20 mouse cellular contexts compared by ENCODE assay signal in genomic region chr1:160986881-160987635, GRCm38 (mm10). TPM values are rescaled to one million over a fixed set of nuclear protein-coding genes. Genes with fewer than 3 reads are reported as not detected.
DNase-seq lines count a peak whose midpoint lies in the region; ATAC-seq and TF ChIP-seq lines count a peak whose summit lies in the region.
"Had no signal": no experiment of that assay in that cellular context is flagged by ENCODE, and none has a peak within 500 bp of the region (broad histone marks: within the 10 kb centered on the region; RNA-seq: fewer than 3 reads in every experiment).

No protein-coding gene starts in this region.

- no peak overlapping the region for H3K27ac ChIP-seq in kidney, embryonic 16.5 days (ENCODE audit: low read length)
- H3K27ac ChIP-seq in liver, adult 2 months (replicated peaks; ENCODE audit: insufficient read depth, low read depth, low read length) = peak overlapping the region; percentile 98
- H3K27ac ChIP-seq in liver, embryonic 16.5 days (ENCODE audit: low read length) = peak overlapping the region; percentile 68
- H3K27ac ChIP-seq: hindbrain, postnatal 0 days; midbrain, embryonic 12.5 days; stomach, postnatal 0 days had no signal

- H3K9me3 ChIP-seq in kidney, embryonic 16.5 days (ENCODE audit: low read length) = no peaks in the 10 kb centered on the region
- no peaks in the 10 kb centered on the region for H3K9me3 ChIP-seq in liver, embryonic 16.5 days (replicated peaks; ENCODE audit: control insufficient read depth, low read length)
- H3K9me3 ChIP-seq: midbrain, embryonic 12.5 days had no signal

- peaks cover 15% of the 10 kb centered on the region for H3K79me2 ChIP-seq in liver, adult 2 months (ENCODE audit: control insufficient read depth, insufficient read depth, low read length)

- intact Hi-C loops in heart, postnatal 10 days (cut with DNase I) = loop anchor here (5.0 kb wide), 1 partner anchor 190 kb away; no protein-coding TSS in a partner anchor

- peak; percentile 17 to 37 for DNase-seq in kidney, adult 8-10 months
- DNase-seq in liver, adult 2 months (ENCODE audit: extremely low read depth, low read depth, low spot score) = peak; percentile 96
- DNase-seq in heart, postnatal 10 days = no peak
- no peak for DNase-seq in heart, adult 18-20 months
- DNase-seq: adrenal gland, postnatal 14 days; cerebellum, adult 8-10 months; cerebellum, postnatal 36 days; forebrain, postnatal 0 days; gastrocnemius, postnatal 36 days; lung, adult 2 months; lung, postnatal 14 days; thymus, adult 2 months; thymus, postnatal 4 days had no signal

- no peaks in the 10 kb centered on the region for H3K4me1 ChIP-seq in kidney, embryonic 16.5 days (ENCODE audit: insufficient read depth, low read length)
- peaks cover 37% of the 10 kb centered on the region for H3K4me1 ChIP-seq in liver, adult 2 months (ENCODE audit: control insufficient read depth, insufficient read depth, low read length)
- peaks cover 2% of the 10 kb centered on the region for H3K4me1 ChIP-seq in liver, embryonic 16.5 days (ENCODE audit: control insufficient read depth, low read depth, low read length)
- H3K4me1 ChIP-seq: midbrain, embryonic 12.5 days had no signal

- 70% methylated on average over 17 of the region's 17 CpGs for WGBS in kidney, embryonic 16.5 days
- WGBS in liver, adult 2 months = 23% methylated on average over 17 of the region's 17 CpGs
- WGBS in liver, embryonic 16.5 days (ENCODE audit: insufficient replicate concordance) = 67% methylated on average over 17 of the region's 17 CpGs

- 0 out of 2 replicates have a peak, but pooled peaks have one; percentile 22 for TF ChIP-seq POLR2A in liver, adult 2 months (IDR thresholded peaks at IDR 0.05; ENCODE audit: extremely low read depth, insufficient read depth, low read length)

- ATAC-seq in kidney, embryonic 16.5 days (ENCODE audit: low FRiP score, low TSS enrichment) = no peak
- ATAC-seq in erythroblast, adult 5-6 weeks (replicated peaks; ENCODE audit: low FRiP score, poor library complexity, severe bottlenecking) = 0 out of 2 replicates have a peak, but pooled peaks have one; percentile 34
- ATAC-seq in liver, embryonic 16.5 days (ENCODE audit: low read depth) = peak; percentile 87
- ATAC-seq: forebrain, postnatal 0 days; hindbrain, postnatal 0 days; intestine, embryonic 16.5 days had no signal

- H3K27me3 ChIP-seq in kidney, embryonic 16.5 days (ENCODE audit: insufficient read depth, low read length) = no peaks in the 10 kb centered on the region
- H3K27me3 ChIP-seq in liver, adult 2 months (ENCODE audit: control insufficient read depth, insufficient read depth, low read length) = no peaks in the 10 kb centered on the region
- H3K27me3 ChIP-seq in liver, embryonic 16.5 days (ENCODE audit: control insufficient read depth, insufficient read depth, low read depth, low read length) = no peaks in the 10 kb centered on the region
- H3K27me3 ChIP-seq: midbrain, embryonic 12.5 days had no signal

- no peak overlapping the region for H3K4me3 ChIP-seq in kidney, embryonic 16.5 days (ENCODE audit: low read length)
- peak overlapping the region; percentile 64 for H3K4me3 ChIP-seq in liver, adult 2 months (ENCODE audit: insufficient read depth, low read depth, low read length)
- H3K4me3 ChIP-seq in liver, embryonic 16.5 days (ENCODE audit: low read depth, low read length) = peak overlapping the region; percentile 49
- H3K4me3 ChIP-seq: midbrain, embryonic 12.5 days had no signal

- H3K36me3 ChIP-seq in kidney, embryonic 16.5 days (ENCODE audit: insufficient read depth, low read length) = no peaks in the 10 kb centered on the region
- peaks cover 18% of the 10 kb centered on the region for H3K36me3 ChIP-seq in liver, adult 2 months (ENCODE audit: control insufficient read depth, insufficient read depth, low read length)
- no peaks in the 10 kb centered on the region for H3K36me3 ChIP-seq in liver, embryonic 16.5 days (ENCODE audit: control insufficient read depth, insufficient read depth)
- H3K36me3 ChIP-seq: midbrain, embryonic 12.5 days had no signal

- no peak overlapping the region for H3K9ac ChIP-seq in kidney, embryonic 16.5 days (replicated peaks; ENCODE audit: low read length)
- peak overlapping the region; percentile 90 for H3K9ac ChIP-seq in liver, adult 2 months (ENCODE audit: low read depth, low read length)
- H3K9ac ChIP-seq in liver, embryonic 16.5 days (ENCODE audit: low read depth, low read length) = peak overlapping the region; percentile 16; the same call in 1 of the 2 replicates
- H3K9ac ChIP-seq: forebrain, postnatal 0 days; midbrain, embryonic 12.5 days had no signal

- TF ChIP-seq CTCF in liver, adult 2 months (IDR thresholded peaks at IDR 0.05; ENCODE audit: low read depth, low read length) = no peak

- H3K4me2 ChIP-seq in kidney, embryonic 16.5 days (replicated peaks; ENCODE audit: low read depth, low read length) = no peak overlapping the region
- H3K4me2 ChIP-seq in liver, embryonic 16.5 days (ENCODE audit: low read depth, low read length) = no peak overlapping the region
- H3K4me2 ChIP-seq: midbrain, embryonic 12.5 days had no signal

RNA-seq across cellular contexts. Expression of gene Serpinc1, which starts 8.7 kb away (rescaled TPM):
- polyA plus RNA-seq in kidney, embryonic 16.5 days (2015; fragmentation: Nextera tagmentation; extraction: Ambion mirVana) = 2.5 TPM in 2 replicates
- 1.5 TPM in 1 of 2 replicates, not detected in the other for total RNA-seq in erythroblast, adult 5-6 weeks (2015; ENCODE audit: low replicate concordance)
- total RNA-seq in erythroblast, adult 5-6 weeks (2017; ENCODE audit: low replicate concordance) = 0.34 and 0.42 TPM in 2 replicates
- 3,274 and 4,209 TPM in 2 replicates for total RNA-seq in liver, adult 2 months (2014; rRNA removed)
- 4,695 and 5,808 TPM in 2 replicates for polyA plus RNA-seq in liver, adult 2 months (2012; rRNA removed)
- 1,260 and 1,401 TPM in 2 replicates for polyA plus RNA-seq in liver, embryonic 16.5 days (2015; fragmentation: Nextera tagmentation; extraction: Ambion mirVana)
- total RNA-seq in heart, postnatal 10 days (2021) = under 1 TPM; 0.17 to 0.57 TPM
- total RNA-seq in heart, adult 18-20 months (2021) = under 1 TPM; 0.07 to 0.36 TPM

RNA-seq across cellular contexts. Expression of gene Zbtb37, which starts 47.6 kb away (rescaled TPM):
- polyA plus RNA-seq in kidney, embryonic 16.5 days (2015; fragmentation: Nextera tagmentation; extraction: Ambion mirVana) = 7.8 and 8.8 TPM in 2 replicates
- total RNA-seq in erythroblast, adult 5-6 weeks (2015; ENCODE audit: low replicate concordance) = 1.3 and 2.9 TPM in 2 replicates
- total RNA-seq in erythroblast, adult 5-6 weeks (2017; ENCODE audit: low replicate concordance) = 1.7 and 2.6 TPM in 2 replicates
- 4.3 and 4.4 TPM in 2 replicates for total RNA-seq in liver, adult 2 months (2014; rRNA removed)
- polyA plus RNA-seq in liver, adult 2 months (2012; rRNA removed) = 0.33 and 0.97 TPM in 2 replicates
- 1.8 and 1.9 TPM in 2 replicates for polyA plus RNA-seq in liver, embryonic 16.5 days (2015; fragmentation: Nextera tagmentation; extraction: Ambion mirVana)
- 10 to 100 TPM; 14.5 to 17.7 TPM for total RNA-seq in heart, postnatal 10 days (2021)
- total RNA-seq in heart, adult 18-20 months (2021) = 10 to 100 TPM; 14.2 to 15.7 TPM

Comparison
In these comparisons a context has a peak if more than half of its experiments do, and no peak if none do; other contexts are left out.
1. DNase-seq: peak in kidney, adult 8-10 months (2 of 2) and liver, adult 2 months (single experiment); none in heart, postnatal 10 days (0 of 2) and heart, adult 18-20 months (0 of 2).
2. RNA of gene Serpinc1, which starts 8.7 kb away (total RNA-seq): 3,274 to 4,209 TPM in liver, adult 2 months; 0.34 to 1.5 TPM in erythroblast, adult 5-6 weeks, 0.17 to 0.57 TPM in heart, postnatal 10 days and 0.07 to 0.36 TPM in heart, adult 18-20 months; every median in the first group is over 1,000 times any median in the second.